Mouse (Mus musculus) E14TG2a.4 (cell line): ENCODE results near the gene Psmf1.

ENCODE experiments used
- H3K27me3 ChIP-seq: 2 replicates; pipeline ENCODE4 v1.6.1; 2014; ENCODE audit warnings: low read length, control low read depth; ENCODE audit not compliant: insufficient read depth
- H3K36me3 ChIP-seq: 2 replicates; pipeline ENCODE4 v1.6.1; 2014; ENCODE audit warnings: low read length, control low read depth; ENCODE audit not compliant: insufficient read depth
- H3K4me1 ChIP-seq: replicated peaks from 2 replicates; pipeline ENCODE4 v1.6.1; 2014; ENCODE audit warnings: low read depth, low read length, control low read depth
- H3K4me3 ChIP-seq: replicated peaks from 2 replicates; pipeline ENCODE4 v1.5.1; 2014; ENCODE audit warnings: mild to moderate bottlenecking, low read length
- H3K9me3 ChIP-seq: 2 replicates; pipeline ENCODE4 v1.6.1; 2014; ENCODE audit warnings: low read length, control low read depth
- CTCF ChIP-seq: conservative IDR thresholded peaks from 2 replicates; pipeline ENCODE4 v1.5.1; 2014; ENCODE audit warnings: low read length
- NANOG ChIP-seq: IDR thresholded peaks from 2 replicates; pipeline ENCODE4 v1.6.1; 2014; ENCODE audit warnings: borderline replicate concordance, low read length, mixed read lengths
- POU5F1 ChIP-seq: IDR thresholded peaks from 2 replicates; pipeline ENCODE4 v1.6.1; 2014; ENCODE audit warnings: low read length, borderline replicate concordance

Gene Psmf1

DNA sequence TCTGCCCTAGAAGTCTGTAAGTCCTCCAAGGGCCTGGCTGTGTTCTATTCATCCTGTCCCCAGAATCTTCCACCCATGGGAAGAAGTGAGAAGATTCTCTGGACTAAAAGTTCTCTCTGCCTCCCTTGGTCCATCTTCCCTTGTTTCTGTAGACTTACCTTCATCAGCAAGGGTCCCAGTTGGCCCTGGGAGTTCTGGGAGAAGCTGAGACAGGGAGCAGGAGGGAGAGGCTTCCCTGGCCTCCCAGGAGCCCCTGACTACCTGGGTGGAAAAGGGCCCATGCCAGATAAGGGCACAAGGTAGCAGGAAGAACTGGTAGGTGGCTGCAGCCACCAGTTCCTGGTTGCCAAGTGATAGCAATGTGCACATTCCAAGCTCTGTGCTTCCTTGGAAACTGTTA lies at the start of gene Psmf1:
Gene Psmf1 (minus strand): TSS at position 342 of the 400 bp plus-strand sequence.
- peaks cover 28% of the 10 kb centered on the region for H3K4me1 ChIP-seq
- peaks cover 33% of the 10 kb centered on the region for H3K27me3 ChIP-seq
- H3K9me3 ChIP-seq, result no peaks in the 10 kb centered on the region
- TF ChIP-seq CTCF (no peak), NANOG (no peak), POU5F1 (no peak)
- peaks cover 9% of the 10 kb centered on the region for H3K36me3 ChIP-seq
- no peak within 1 kb of the TSS for H3K4me3 ChIP-seq

DNA sequence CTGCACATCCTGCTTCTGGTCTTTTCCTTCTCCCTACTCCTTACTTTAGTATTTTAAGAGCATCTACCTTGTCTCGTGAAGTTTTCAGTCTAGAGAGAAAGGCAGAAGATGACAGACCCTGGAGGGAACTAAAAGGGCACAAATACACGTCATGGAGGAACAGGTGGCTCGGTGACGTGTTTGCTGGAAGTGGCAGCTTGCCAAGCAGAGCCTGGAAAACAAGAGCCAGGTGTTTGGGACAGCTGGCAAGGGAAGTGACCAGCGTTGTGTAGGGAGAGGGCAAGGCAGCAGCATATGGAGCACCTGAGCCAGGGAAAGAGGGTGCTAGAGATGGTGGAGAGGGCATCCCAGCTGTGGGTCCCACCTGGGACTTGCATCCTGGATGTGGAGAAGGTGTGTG lies 47.2 kb upstream of the Psmf1 start:
- Histone ChIP-seq H3K4me3 (no peak overlapping the region), H3K9me3 (peaks cover 8% of the 10 kb centered on the region), H3K4me1 (no peaks in the 10 kb centered on the region), H3K27me3 (peaks cover 9% of the 10 kb centered on the region; the same call in 1 of the 2 replicates), H3K36me3 (no peaks in the 10 kb centered on the region)
- TF ChIP-seq POU5F1, result no peak
- TF ChIP-seq CTCF, result no peak
- TF ChIP-seq NANOG, result no peak

DNA sequence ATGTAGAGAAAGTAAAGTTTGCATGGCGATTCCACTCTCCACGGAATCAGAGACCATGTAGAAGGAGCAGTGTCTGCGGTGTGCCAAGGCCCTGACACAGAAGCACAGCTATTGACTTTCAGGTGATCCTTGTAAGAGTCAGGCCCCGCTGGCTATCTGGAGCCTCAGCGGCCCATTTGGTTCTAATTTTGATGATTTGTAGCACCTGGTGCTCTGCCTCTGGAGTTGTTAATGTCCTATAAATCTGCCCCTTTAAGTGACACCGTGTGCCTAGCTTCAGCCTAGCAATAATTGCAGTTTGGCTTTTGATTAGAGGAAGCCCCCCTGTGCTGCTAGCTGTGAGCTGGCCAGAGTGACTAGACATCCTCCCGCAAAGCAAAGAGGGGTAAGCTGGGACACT lies 46.2 kb upstream of the Psmf1 start:
- peaks cover 9% of the 10 kb centered on the region; the same call in 1 of the 2 replicates for H3K27me3 ChIP-seq
- no peaks in the 10 kb centered on the region for H3K36me3 ChIP-seq
- no peaks in the 10 kb centered on the region for H3K4me1 ChIP-seq
- TF ChIP-seq NANOG (no peak), CTCF (no peak)
- H3K9me3 ChIP-seq, result peaks cover 8% of the 10 kb centered on the region
- H3K4me3 ChIP-seq, result no peak overlapping the region

DNA sequence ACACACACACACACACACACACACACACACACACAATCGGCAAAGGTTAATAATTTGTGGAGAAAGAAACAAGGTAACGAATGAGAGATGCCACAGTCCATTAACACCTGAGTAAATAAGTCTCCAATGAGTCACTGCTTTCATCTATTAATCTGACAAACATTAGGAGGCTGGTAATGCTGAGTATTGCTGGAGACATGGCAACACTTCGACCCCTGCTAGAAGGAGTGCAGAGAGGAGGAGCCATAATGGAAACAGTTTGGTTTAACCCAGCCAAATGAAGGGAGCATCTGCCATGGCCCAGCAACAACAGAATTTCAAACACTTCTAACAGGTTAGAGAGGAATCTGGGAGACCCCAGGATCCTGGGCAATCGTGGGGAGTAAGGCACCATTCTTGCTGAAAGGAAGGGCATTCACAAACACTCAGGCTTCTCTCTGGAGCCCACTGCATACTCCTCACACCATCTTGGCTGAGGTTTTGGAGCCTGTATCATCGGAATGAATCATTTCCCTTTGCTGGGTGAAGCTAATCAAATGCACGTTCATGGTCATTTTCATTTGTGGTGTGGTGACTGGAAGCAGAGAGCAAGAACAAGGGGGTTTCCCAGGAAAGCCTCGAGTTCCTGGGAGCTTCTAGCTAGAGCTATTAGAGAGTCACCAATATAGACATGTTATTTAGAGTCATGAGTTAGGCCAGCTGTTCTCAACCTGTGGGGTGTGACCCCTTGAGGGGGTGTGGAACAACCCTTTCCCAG lies 44.4 kb upstream of the Psmf1 start:
- TF ChIP-seq NANOG (no peak), POU5F1 (no peak), CTCF (no peak)
- Histone ChIP-seq H3K4me1 (no peaks in the 10 kb centered on the region), H3K4me3 (no peak overlapping the region), H3K36me3 (no peaks in the 10 kb centered on the region), H3K27me3 (peaks cover 9% of the 10 kb centered on the region; the same call in 1 of the 2 replicates), H3K9me3 (no peaks in the 10 kb centered on the region)

DNA sequence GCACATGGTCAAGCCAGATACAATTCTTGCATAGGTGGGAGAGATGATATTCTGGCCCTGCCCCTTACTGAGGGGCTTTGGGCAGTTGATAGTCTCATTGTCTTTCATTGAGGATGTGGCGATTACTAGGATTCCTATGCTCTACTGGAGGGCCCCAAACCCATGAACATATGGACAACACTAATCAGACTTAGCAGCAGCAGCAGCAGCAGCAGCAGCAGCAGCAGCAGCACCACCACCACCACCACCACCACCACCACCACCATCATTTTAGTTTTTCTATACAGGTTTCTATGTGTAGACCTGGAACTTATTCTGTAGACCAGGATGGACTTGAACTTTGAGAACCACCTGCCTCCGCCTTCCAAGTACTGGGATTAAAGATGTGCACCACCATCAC lies 39.5 kb upstream of the Psmf1 start:
- H3K27me3 ChIP-seq, result no peaks in the 10 kb centered on the region
- H3K9me3 ChIP-seq, result peaks cover 19% of the 10 kb centered on the region
- no peak overlapping the region for H3K4me3 ChIP-seq
- no peaks in the 10 kb centered on the region for H3K36me3 ChIP-seq
- no peak for TF ChIP-seq POU5F1
- H3K4me1 ChIP-seq, result no peaks in the 10 kb centered on the region

DNA sequence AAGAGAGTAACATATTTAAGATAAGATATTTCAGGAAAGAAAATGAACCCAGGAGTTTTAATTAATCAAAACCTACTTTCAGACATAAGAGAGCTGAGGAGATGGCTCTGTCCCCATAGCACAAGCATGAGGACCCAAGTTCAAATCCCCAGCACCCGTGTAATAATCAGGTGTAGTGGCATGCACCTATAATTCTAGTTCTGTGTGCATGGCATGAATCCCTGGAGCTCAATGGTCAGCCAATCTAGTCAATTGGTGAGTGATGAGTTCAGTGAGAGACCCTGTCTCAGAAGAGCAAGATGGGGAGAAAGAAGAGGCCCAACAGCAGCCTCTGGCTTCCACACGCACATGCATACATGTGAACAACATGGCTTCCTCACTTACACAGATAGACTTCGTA lies 33.4 kb upstream of the Psmf1 start:
- H3K4me3 ChIP-seq, result no peak overlapping the region
- TF ChIP-seq CTCF, result no peak
- no peak for TF ChIP-seq NANOG
- no peak for TF ChIP-seq POU5F1
- no peaks in the 10 kb centered on the region for H3K36me3 ChIP-seq
- H3K27me3 ChIP-seq, result peaks cover 15% of the 10 kb centered on the region
- H3K4me1 ChIP-seq, result peaks cover 9% of the 10 kb centered on the region
- H3K9me3 ChIP-seq, result peaks cover 10% of the 10 kb centered on the region

DNA sequence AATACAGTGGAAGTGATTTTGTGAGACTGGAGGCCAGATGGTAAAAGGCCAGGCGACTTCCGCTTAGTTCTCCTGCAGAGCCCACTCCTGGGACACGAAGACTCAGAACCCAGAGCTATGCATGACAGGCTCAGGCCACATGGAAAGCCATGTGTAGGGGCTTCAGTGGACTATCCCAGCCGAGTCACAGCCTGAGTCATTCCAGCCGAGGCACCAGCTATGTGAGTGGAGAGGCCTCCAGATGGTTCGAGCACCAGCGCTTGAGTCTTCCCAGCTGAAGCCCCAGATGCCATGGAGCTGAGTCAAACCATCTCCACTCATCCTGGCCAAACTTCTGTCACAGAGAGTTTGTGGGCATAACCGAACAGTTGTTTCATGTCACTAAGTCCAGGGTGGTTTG lies 29.5 kb upstream of the Psmf1 start:
- Histone ChIP-seq H3K27me3 (peaks cover 20% of the 10 kb centered on the region), H3K36me3 (no peaks in the 10 kb centered on the region), H3K4me1 (peaks cover 9% of the 10 kb centered on the region), H3K4me3 (no peak overlapping the region), H3K9me3 (no peaks in the 10 kb centered on the region)
- TF ChIP-seq POU5F1 (no peak), NANOG (no peak), CTCF (no peak)

DNA sequence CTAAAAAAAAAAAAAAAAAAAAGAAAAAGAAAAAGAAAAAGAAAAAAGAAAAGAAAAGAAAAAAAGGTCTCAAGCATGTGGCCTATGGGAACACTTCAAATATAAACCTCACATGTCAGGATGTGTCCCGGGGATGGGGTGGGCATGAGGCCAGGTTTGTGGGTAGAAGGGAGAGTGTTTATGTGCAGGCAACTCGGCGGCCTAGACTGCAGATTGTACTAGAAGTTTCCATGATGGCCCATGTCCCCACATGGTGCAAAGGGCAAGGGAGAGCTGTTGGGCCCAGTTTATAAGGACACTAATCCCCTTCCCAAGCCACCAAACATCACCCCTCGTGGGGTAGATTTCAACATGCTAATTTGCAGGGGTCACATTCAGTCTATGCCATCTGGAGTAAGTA lies 28.2 kb upstream of the Psmf1 start:
- H3K36me3 ChIP-seq, result no peaks in the 10 kb centered on the region
- H3K4me3 ChIP-seq, result no peak overlapping the region
- H3K9me3 ChIP-seq, result no peaks in the 10 kb centered on the region
- peaks cover 20% of the 10 kb centered on the region for H3K27me3 ChIP-seq
- TF ChIP-seq POU5F1 (no peak), NANOG (no peak), CTCF (no peak)
- peaks cover 9% of the 10 kb centered on the region for H3K4me1 ChIP-seq

DNA sequence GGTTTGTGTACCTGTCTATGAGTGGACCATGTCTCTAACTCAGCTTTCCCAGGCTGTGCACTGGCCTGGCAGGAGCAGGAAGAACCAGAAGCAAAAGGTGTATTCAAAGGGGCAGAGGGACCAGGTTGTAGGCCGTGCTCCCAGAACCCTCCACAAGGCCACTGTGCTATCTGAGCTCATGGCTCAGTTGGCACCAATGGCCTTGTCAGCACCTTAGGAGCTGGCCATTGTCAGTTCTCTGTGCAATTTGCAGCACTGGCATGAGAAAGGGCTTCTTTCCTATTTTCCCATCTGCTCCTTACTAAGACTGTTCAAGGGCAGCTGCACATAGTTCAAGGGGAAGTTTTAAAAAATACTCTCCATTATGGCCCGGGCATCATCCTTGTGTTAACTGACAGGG lies 20.6 kb upstream of the Psmf1 start:
- no peak for TF ChIP-seq NANOG
- no peak for TF ChIP-seq CTCF
- no peak for TF ChIP-seq POU5F1
- Histone ChIP-seq H3K27me3 (peaks cover 5% of the 10 kb centered on the region), H3K9me3 (peaks cover 38% of the 10 kb centered on the region), H3K36me3 (no peaks in the 10 kb centered on the region), H3K4me1 (no peaks in the 10 kb centered on the region), H3K4me3 (no peak overlapping the region)
